Mouse (Mus musculus) heart, postnatal 14 days (tissue): ENCODE results near the gene B3gnt9. TPM values are rescaled to one million over a fixed set of nuclear protein-coding genes. Genes with fewer than 3 reads are reported as not detected.
A peak's percentile ranks its signal among the peaks of the same experiment; 100 is the strongest.
"Not testable (repeated sequence)": the region's sequence is repeated elsewhere in the genome, so short reads cannot be mapped to it uniquely, and the experiment has no call there.

Source experiments
- DNase-seq, 2 experiments: peaks; one replicate each; pipeline ENCODE4 v3.0.0; 2021 to 2022
- intact Hi-C: fragments of 180-260 bp; cut with DNase I; formaldehyde crosslinking; loops from one replicate; pipeline ENCODE4 v1.15.1; 2025
- long read RNA-seq, 2 experiments: library from polyadenylated mRNA; stranded (forward); transcript quantifications; one replicate each; pipeline ENCODE4 v2.0.0; 2021
- total RNA-seq, 2 experiments: library from RNA; stranded (reverse); gene quantifications; 2 replicates each; pipeline ENCODE4 v1.2.3; 2021

The B3gnt9 gene
- total RNA-seq = 1 to 10 TPM; 5.1 to 5.6 TPM
- long read RNA-seq, experiment 1, transcript B3gnt9-201 (2 exons, 2,325 nt) = major isoform, 5 of 8 reads
- long read RNA-seq, experiment 1, partial matches to known transcripts = 0 of 8 reads
- long read RNA-seq, experiment 1, other reads (novel, unspliced or antisense) = 0 of 8 reads
- long read RNA-seq, experiment 2, partial matches to known transcripts = 0 of 6 reads
- long read RNA-seq, experiment 2, other reads (novel, unspliced or antisense) = 0 of 6 reads

GRCm38 (mm10) chr8:105254966-105255350 lies at the start of gene B3gnt9:
TSS of gene B3gnt9 (minus strand) at chr8:105255153.
- intact Hi-C loops = loop anchor here (5.0 kb wide), 1 partner anchor 32 kb away; the partner anchor contains the start of gene 4931428F04Rik
- peak; percentile 74 to 83 for DNase-seq

GRCm38 (mm10) chr8:105303874-105304273 lies 48.9 kb upstream of the B3gnt9 start:
- DNase-seq = no peak
- intact Hi-C loops = no loop called here

- intact Hi-C loops = no loop called here
- DNase-seq = no peak
Observed at GRCm38 (mm10) chr8:105303396-105303795, 48.4 kb upstream of the B3gnt9 start.

- intact Hi-C loops = loop anchor here (2.0 kb wide), 1 partner anchor 25 kb away; no protein-coding TSS in a partner anchor
- DNase-seq = no peak
Observed at GRCm38 (mm10) chr8:105299962-105300361, 45.0 kb upstream of the B3gnt9 start.

- DNase-seq = no peak
- intact Hi-C loops = loop anchor here (2.0 kb wide), 1 partner anchor 26 kb away; no protein-coding TSS in a partner anchor
Observed at GRCm38 (mm10) chr8:105298351-105299252, 43.6 kb upstream of the B3gnt9 start.

GRCm38 (mm10) chr8:105297511-105298192 lies 42.7 kb upstream of the B3gnt9 start, which contains the start of gene E2f4:
TSS of gene E2f4 (plus strand) at chr8:105297663.
- DNase-seq = peak; percentile 92 to 93
- intact Hi-C loops = loop anchor here (2.0 kb wide), 1 partner anchor 27 kb away; no protein-coding TSS in a partner anchor

GRCm38 (mm10) chr8:105295895-105296573 lies 41.1 kb upstream of the B3gnt9 start, which contains the start of gene Exoc3l:
TSS of gene Exoc3l (minus strand) at chr8:105296101.
- intact Hi-C loops = no loop called here
- DNase-seq = no peak

GRCm38 (mm10) chr8:105295256-105295655 lies 40.3 kb upstream of the B3gnt9 start:
- DNase-seq = no peak

GRCm38 (mm10) chr8:105294776-105295175 lies 39.8 kb upstream of the B3gnt9 start:
- no peak for DNase-seq
- intact Hi-C loops = no loop called here

More at GRCm38 (mm10) chr8:105295256-105295655, 40.3 kb upstream of the B3gnt9 start:
- intact Hi-C loops = no loop called here

GRCm38 (mm10) chr8:105293405-105293804 lies 38.5 kb upstream of the B3gnt9 start:
- intact Hi-C loops = no loop called here
- no peak for DNase-seq

- no peak for DNase-seq
- intact Hi-C loops = no loop called here
Observed at GRCm38 (mm10) chr8:105292471-105292870, 37.5 kb upstream of the B3gnt9 start.

GRCm38 (mm10) chr8:105291802-105292201 lies 36.8 kb upstream of the B3gnt9 start:
- intact Hi-C loops = loop anchor here (2.0 kb wide), 2 partner anchors 171 to 637 kb away; no protein-coding TSS in a partner anchor
- DNase-seq = not testable (repeated sequence)

- not testable (repeated sequence) for DNase-seq
- intact Hi-C loops = loop anchor here (2.0 kb wide), 2 partner anchors 171 to 637 kb away; no protein-coding TSS in a partner anchor
Observed at GRCm38 (mm10) chr8:105291364-105291763, 36.4 kb upstream of the B3gnt9 start.

GRCm38 (mm10) chr8:105290554-105291314 lies 35.8 kb upstream of the B3gnt9 start:
- DNase-seq = peak; percentile 90 to 98
- intact Hi-C loops = loop anchor here (2.0 kb wide), 2 partner anchors 170 to 636 kb away; no protein-coding TSS in a partner anchor

- DNase-seq = peak; percentile 37 to 54
- intact Hi-C loops = loop anchor here (2.0 to 5.0 kb wide), 3 partner anchors 38 to 635 kb away; no protein-coding TSS in a partner anchor
Observed at GRCm38 (mm10) chr8:105289805-105290460, 35.0 kb upstream of the B3gnt9 start, which contains the start of gene 4931428F04Rik. TSS of gene 4931428F04Rik (minus strand) at chr8:105289864.

GRCm38 (mm10) chr8:105288958-105289732 lies 34.2 kb upstream of the B3gnt9 start:
- peak; percentile 92 to 96 for DNase-seq
- intact Hi-C loops = loop anchor here (5.0 kb wide), 1 partner anchor 37 kb away; no protein-coding TSS in a partner anchor

GRCm38 (mm10) chr8:105288231-105288630 lies 33.3 kb upstream of the B3gnt9 start:
- no peak for DNase-seq
- intact Hi-C loops = loop anchor here (5.0 kb wide), 1 partner anchor 36 kb away; no protein-coding TSS in a partner anchor
